Mouse (Mus musculus) liver, embryonic 11.5 days (tissue): ENCODE data around the gene Thbs2. TPM values are rescaled to one million over a fixed set of nuclear protein-coding genes. Genes with fewer than 3 reads are reported as not detected.

ENCODE experiments used
- ATAC-seq: fragments of 200-750 bp; cut with Nextera tagmentation; replicated peaks from 2 replicates; pipeline ENCODE4 v1.8.0; 2017; ENCODE audit warnings: moderate number of reproducible peaks, mild to moderate bottlenecking, moderate TSS enrichment, moderate library complexity; ENCODE audit not compliant: low FRiP score
- DNase-seq: peaks from one replicate; pipeline ENCODE4 v3.0.0-alpha.2; 2017; ENCODE audit warnings: low spot score
- H3K27ac ChIP-seq: fragments of 300-500 bp; sonication (generic); 2 replicates; pipeline ENCODE4 v1.5.1; 2014; ENCODE audit warnings: mild to moderate bottlenecking, low read depth, low read length, control low read depth
- H3K27me3 ChIP-seq: fragments of 300-500 bp; sonication (generic); replicated peaks from 2 replicates; pipeline ENCODE4 v1.6.1; 2014; ENCODE audit warnings: low read length, mixed read lengths; ENCODE audit not compliant: control insufficient read depth, insufficient read depth
- H3K36me3 ChIP-seq: fragments of 300-500 bp; sonication (generic); 2 replicates; pipeline ENCODE4 v1.6.1; 2014; ENCODE audit warnings: mild to moderate bottlenecking, low read length, moderate library complexity, mixed read lengths; ENCODE audit not compliant: control insufficient read depth, insufficient read depth
- H3K4me1 ChIP-seq: fragments of 300-500 bp; sonication (generic); replicated peaks from 2 replicates; pipeline ENCODE4 v1.6.1; 2014; ENCODE audit warnings: low read length, mixed read lengths; ENCODE audit not compliant: control insufficient read depth, insufficient read depth
- H3K4me2 ChIP-seq: fragments of 300-500 bp; sonication (generic); 2 replicates; pipeline ENCODE4 v1.6.1; 2014; ENCODE audit warnings: mild to moderate bottlenecking, control low read depth, moderate library complexity
- H3K4me3 ChIP-seq: fragments of 300-500 bp; sonication (generic); 2 replicates; pipeline ENCODE4 v1.5.1; 2014; ENCODE audit warnings: low read depth, low read length, control low read depth
- H3K9ac ChIP-seq: fragments of 300-500 bp; sonication (generic); 2 replicates; pipeline ENCODE4 v1.6.1; 2014; ENCODE audit warnings: low read depth, low read length, control low read depth
- H3K9me3 ChIP-seq: fragments of 300-500 bp; sonication (generic); 2 replicates; pipeline ENCODE4 v1.6.1; 2016; ENCODE audit warnings: low read length, inconsistent platforms, mixed read lengths; ENCODE audit not compliant: control insufficient read depth
- WGBS: fragments of 180-500 bp; shearing (Covaris S2); extraction: QIAGEN DNeasy Blood & Tissue Kit; methylation state at CpG from one replicate; pipeline ENCODE4 v1.1.7; 2014; 5-methylcytosine and 5-hydroxymethylcytosine counted together
- polyA plus RNA-seq: library from polyadenylated mRNA; unstranded; fragments of >200 nt; fragmentation: Nextera tagmentation; extraction: Ambion mirVana; gene quantifications from 2 replicates; pipeline ENCODE4 v1.2.1, GENCODE M21; 2014

Gene Thbs2
- polyA plus RNA-seq, 1 experiment from 2014 or later, result 1.0 TPM

- H3K27me3 ChIP-seq, result no peaks in the 10 kb centered on the region
- ATAC-seq (no peak), DNase-seq (no peak)
- H3K4me1 ChIP-seq, result no peaks in the 10 kb centered on the region
- H3K9me3 ChIP-seq, result no peaks in the 10 kb centered on the region
- no peak overlapping the region for H3K4me2 ChIP-seq
- H3K27ac ChIP-seq, result no peak overlapping the region
- WGBS, result 77% methylated on average over 6 of the region's 6 CpGs
- H3K9ac ChIP-seq, result no peak overlapping the region
- H3K4me3 ChIP-seq, result no peak overlapping the region
- H3K36me3 ChIP-seq, result no peaks in the 10 kb centered on the region
Measured at GRCm38 (mm10) chr17:14703771-14704170, 9.7 kb upstream of the Thbs2 start.

GRCm38 (mm10) chr17:14703268-14703667, 9.2 kb upstream of the Thbs2 start:
- no peaks in the 10 kb centered on the region for H3K9me3 ChIP-seq
- no peaks in the 10 kb centered on the region for H3K4me1 ChIP-seq
- H3K27ac ChIP-seq, result no peak overlapping the region
- no peak overlapping the region for H3K4me3 ChIP-seq
- DNase-seq (no peak), ATAC-seq (no peak)
- no peak overlapping the region for H3K9ac ChIP-seq
- H3K4me2 ChIP-seq, result no peak overlapping the region
- no peaks in the 10 kb centered on the region for H3K36me3 ChIP-seq
- H3K27me3 ChIP-seq, result no peaks in the 10 kb centered on the region
- WGBS, result 50% methylated on average over 4 of the region's 4 CpGs

GRCm38 (mm10) chr17:14702701-14703100, 8.7 kb upstream of the Thbs2 start:
- Histone ChIP-seq H3K27ac (no peak overlapping the region), H3K4me2 (no peak overlapping the region), H3K36me3 (no peaks in the 10 kb centered on the region), H3K4me1 (no peaks in the 10 kb centered on the region), H3K27me3 (no peaks in the 10 kb centered on the region), H3K4me3 (no peak overlapping the region), H3K9ac (no peak overlapping the region), H3K9me3 (no peaks in the 10 kb centered on the region)
- ATAC-seq (no peak), DNase-seq (no peak)
- WGBS, result 61% methylated on average over 3 of the region's 3 CpGs

GRCm38 (mm10) chr17:14701891-14702290, 7.9 kb upstream of the Thbs2 start:
- Histone ChIP-seq H3K36me3 (no peaks in the 10 kb centered on the region), H3K27me3 (no peaks in the 10 kb centered on the region), H3K9me3 (no peaks in the 10 kb centered on the region), H3K4me1 (no peaks in the 10 kb centered on the region), H3K4me3 (no peak overlapping the region), H3K27ac (no peak overlapping the region), H3K9ac (no peak overlapping the region), H3K4me2 (no peak overlapping the region)
- no peak for ATAC-seq
- 66% methylated on average over 2 of the region's 2 CpGs for WGBS
- DNase-seq, result no peak

GRCm38 (mm10) chr17:14700204-14700603, 6.2 kb upstream of the Thbs2 start:
- no peak for DNase-seq
- ATAC-seq, result no peak
- no peaks in the 10 kb centered on the region for H3K36me3 ChIP-seq
- H3K9ac ChIP-seq, result no peak overlapping the region
- no peaks in the 10 kb centered on the region for H3K4me1 ChIP-seq
- H3K4me3 ChIP-seq, result no peak overlapping the region
- H3K27ac ChIP-seq, result no peak overlapping the region
- WGBS, result 63% methylated on average over 5 of the region's 5 CpGs
- H3K27me3 ChIP-seq, result no peaks in the 10 kb centered on the region
- no peak overlapping the region for H3K4me2 ChIP-seq
- no peaks in the 10 kb centered on the region for H3K9me3 ChIP-seq

- H3K4me3 ChIP-seq, result no peak overlapping the region
- H3K27me3 ChIP-seq, result no peaks in the 10 kb centered on the region; the same call in 1 of the 2 replicates
- no peak overlapping the region for H3K27ac ChIP-seq
- H3K9ac ChIP-seq, result no peak overlapping the region
- no peaks in the 10 kb centered on the region for H3K36me3 ChIP-seq
- H3K4me2 ChIP-seq, result no peak overlapping the region
- no peaks in the 10 kb centered on the region; the same call in 1 of the 2 replicates for H3K4me1 ChIP-seq
- DNase-seq, result no peak
- H3K9me3 ChIP-seq, result no peaks in the 10 kb centered on the region
- 63% methylated on average over 6 of the region's 6 CpGs for WGBS
- ATAC-seq, result no peak
Measured at GRCm38 (mm10) chr17:14698188-14698587, 4.2 kb upstream of the Thbs2 start.

GRCm38 (mm10) chr17:14697096-14697495, 3.1 kb upstream of the Thbs2 start:
- WGBS, result 76% methylated on average over 6 of the region's 6 CpGs
- no peaks in the 10 kb centered on the region; the same call in 1 of the 2 replicates for H3K27me3 ChIP-seq
- DNase-seq (no peak), ATAC-seq (no peak)
- H3K4me2 ChIP-seq, result no peak overlapping the region
- H3K4me3 ChIP-seq, result no peak overlapping the region
- no peaks in the 10 kb centered on the region for H3K9me3 ChIP-seq
- H3K27ac ChIP-seq, result no peak overlapping the region
- no peaks in the 10 kb centered on the region; the same call in 1 of the 2 replicates for H3K4me1 ChIP-seq
- H3K36me3 ChIP-seq, result no peaks in the 10 kb centered on the region
- no peak overlapping the region for H3K9ac ChIP-seq

- 83% methylated on average over 6 of the region's 6 CpGs for whole genome bisulfite sequencing
- no peak for ATAC-seq
Measured at GRCm38 (mm10) chr17:14696281-14696795, 2.3 kb upstream of the Thbs2 start.

More at GRCm38 (mm10) chr17:14696281-14696795, 2.3 kb upstream of the Thbs2 start:
- H3K4me3 ChIP-seq, result no peak overlapping the region
- no peaks in the 10 kb centered on the region; the same call in 1 of the 2 replicates for H3K27me3 ChIP-seq
- no peaks in the 10 kb centered on the region for H3K9me3 ChIP-seq
- DNase-seq, result no peak
- H3K27ac ChIP-seq, result no peak overlapping the region
- no peaks in the 10 kb centered on the region; the same call in 1 of the 2 replicates for H3K4me1 ChIP-seq
- H3K36me3 ChIP-seq, result no peaks in the 10 kb centered on the region
- H3K9ac ChIP-seq, result no peak overlapping the region
- no peak overlapping the region for H3K4me2 ChIP-seq
